Mouse (Mus musculus): Measurements from ENCODE around the gene Afap1. TPM values are rescaled to one million over a fixed set of nuclear protein-coding genes. Genes with fewer than 3 reads are reported as not detected.

The Afap1 gene
- polyA plus RNA-seq, 2 experiments = 19.5 to 20.4 TPM

DNA sequence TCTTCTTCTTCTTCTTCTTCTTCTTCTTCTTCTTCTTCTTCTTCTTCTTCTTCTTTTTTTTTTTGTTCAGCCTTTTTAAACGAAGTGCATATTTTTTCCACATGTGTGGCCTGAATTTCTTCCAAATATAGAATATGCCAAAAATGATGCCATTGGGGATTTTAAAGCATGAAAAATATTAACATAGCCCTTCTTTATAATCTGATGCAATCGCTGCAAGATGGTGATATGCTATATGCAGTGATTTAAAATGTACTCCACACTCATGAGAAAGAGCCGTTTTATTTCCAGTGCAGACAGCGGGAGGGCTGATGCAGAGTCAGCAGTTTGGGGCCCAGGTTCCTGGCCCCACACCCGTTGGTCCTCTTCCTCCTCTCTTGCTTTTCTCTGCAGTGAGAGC, 55.9 kb downstream of the Afap1 start:
- H3K27me3 ChIP-seq (ENCODE audit: control insufficient read depth, insufficient read depth, low read length) = no peaks in the 10 kb centered on the region
- no peak for TF ChIP-seq POLR2A (IDR thresholded peaks at IDR 0.05; ENCODE audit: borderline replicate concordance, extremely low read depth, insufficient read depth, insufficient read length)
- no peak overlapping the region for H3K4me2 ChIP-seq (replicated peaks; ENCODE audit: low read depth, low read length, severe bottlenecking)
- no peak overlapping the region for H3K9ac ChIP-seq (ENCODE audit: low read depth, low read length, severe bottlenecking)
- ATAC-seq (ENCODE audit: low FRiP score, low read depth) = no peak
- peaks cover 80% of the 10 kb centered on the region for H3K36me3 ChIP-seq (ENCODE audit: control insufficient read depth, insufficient read depth, low read length)
- 0 out of 2 replicates have a peak, but pooled peaks cover 5% of the 10 kb centered on the region for H3K4me1 ChIP-seq (ENCODE audit: control insufficient read depth, insufficient read depth, low read length)
- H3K9me3 ChIP-seq (ENCODE audit: control insufficient read depth, low read length) = no peaks in the 10 kb centered on the region
- DNase-seq (ENCODE audit: low spot score) = no peak
- H3K4me3 ChIP-seq (replicated peaks; ENCODE audit: low read length) = no peak overlapping the region
- WGBS = 55% methylated on average over 5 of the region's 5 CpGs
- H3K27ac ChIP-seq (replicated peaks; ENCODE audit: low read depth, low read length) = no peak overlapping the region

DNA sequence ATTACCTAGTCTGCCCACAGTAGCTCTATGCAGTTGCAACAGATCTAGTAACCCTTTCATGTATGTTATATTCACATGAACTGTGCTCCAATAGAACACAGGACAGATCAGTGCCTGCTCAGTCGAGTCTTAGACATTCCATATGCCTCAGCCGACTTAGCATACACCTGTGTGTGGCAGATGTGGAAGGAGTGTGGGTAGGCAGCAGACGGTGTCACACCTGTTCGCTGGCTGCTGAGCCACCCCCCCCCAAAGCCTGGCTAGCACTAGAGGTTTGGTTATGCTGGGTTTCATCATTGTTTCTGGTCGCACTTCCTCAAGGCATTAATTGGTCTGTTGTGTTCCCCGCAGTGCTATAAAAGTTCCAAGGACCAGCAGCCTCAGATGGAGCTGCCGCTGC, 57.4 kb downstream of the Afap1 start:
- TF ChIP-seq POLR2A (IDR thresholded peaks at IDR 0.05; ENCODE audit: borderline replicate concordance, extremely low read depth, insufficient read depth, insufficient read length) = no peak
- no peak overlapping the region for H3K4me2 ChIP-seq (replicated peaks; ENCODE audit: low read depth, low read length, severe bottlenecking)
- no peak overlapping the region for H3K9ac ChIP-seq (ENCODE audit: low read depth, low read length, severe bottlenecking)
- 42% methylated on average over 7 of the region's 7 CpGs for WGBS
- 0 out of 2 replicates have a peak, but pooled peaks cover 5% of the 10 kb centered on the region for H3K4me1 ChIP-seq (ENCODE audit: control insufficient read depth, insufficient read depth, low read length)
- peak; percentile 21; the same call in 1 of the 2 replicates for ATAC-seq (ENCODE audit: low FRiP score, low read depth)
- H3K27ac ChIP-seq (replicated peaks; ENCODE audit: low read depth, low read length) = no peak overlapping the region
- no peak overlapping the region for H3K4me3 ChIP-seq (replicated peaks; ENCODE audit: low read length)
- peaks cover 84% of the 10 kb centered on the region for H3K36me3 ChIP-seq (ENCODE audit: control insufficient read depth, insufficient read depth, low read length)
- H3K9me3 ChIP-seq (ENCODE audit: control insufficient read depth, low read length) = no peaks in the 10 kb centered on the region
- no peaks in the 10 kb centered on the region for H3K27me3 ChIP-seq (ENCODE audit: control insufficient read depth, insufficient read depth, low read length)
- no peak for DNase-seq (ENCODE audit: low spot score)

DNA sequence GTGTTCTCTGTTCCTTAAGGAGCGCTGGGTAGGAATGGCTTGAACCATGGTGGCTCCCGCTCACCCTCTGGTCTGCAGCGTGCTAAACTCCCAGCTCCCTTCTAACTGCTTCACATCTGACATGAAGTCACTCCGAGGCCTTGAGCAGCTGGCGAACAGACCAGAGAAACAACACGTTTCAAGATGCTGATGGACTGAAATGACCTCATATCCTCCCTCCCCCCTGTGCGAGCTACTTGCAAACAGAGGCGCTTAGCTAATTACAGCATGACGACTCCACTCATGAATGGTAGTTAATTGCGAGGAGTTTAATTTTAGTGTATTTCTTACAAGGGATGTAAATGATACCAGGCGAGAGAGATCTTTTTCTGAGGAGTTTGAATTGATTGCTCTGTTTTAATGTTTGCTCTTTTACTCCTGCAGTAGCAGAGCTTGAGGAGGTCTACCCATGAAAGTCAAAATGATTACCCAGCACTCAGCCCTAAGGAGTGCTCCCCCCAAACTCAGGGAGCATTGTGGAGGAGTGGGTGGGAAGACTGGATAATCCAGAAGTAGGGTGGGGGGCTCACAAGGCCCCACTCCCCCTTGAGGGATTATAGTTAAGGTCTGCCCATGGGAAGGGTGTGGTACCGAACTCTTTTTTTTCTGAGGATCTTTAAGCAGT, 61.1 kb downstream of the Afap1 start:
- H3K4me3 ChIP-seq (replicated peaks; ENCODE audit: low read length) = no peak overlapping the region
- TF ChIP-seq POLR2A (IDR thresholded peaks at IDR 0.05; ENCODE audit: borderline replicate concordance, extremely low read depth, insufficient read depth, insufficient read length) = no peak
- H3K9me3 ChIP-seq (ENCODE audit: control insufficient read depth, low read length) = no peaks in the 10 kb centered on the region
- no peaks in the 10 kb centered on the region for H3K4me1 ChIP-seq (ENCODE audit: control insufficient read depth, insufficient read depth, low read length)
- H3K36me3 ChIP-seq (ENCODE audit: control insufficient read depth, insufficient read depth, low read length) = peaks cover 84% of the 10 kb centered on the region
- H3K9ac ChIP-seq (ENCODE audit: low read depth, low read length, severe bottlenecking) = no peak overlapping the region
- no peak overlapping the region for H3K27ac ChIP-seq (replicated peaks; ENCODE audit: low read depth, low read length)
- no peaks in the 10 kb centered on the region for H3K27me3 ChIP-seq (ENCODE audit: control insufficient read depth, insufficient read depth, low read length)
- ATAC-seq (ENCODE audit: low FRiP score, low read depth) = peak; percentile 29; the same call in 1 of the 2 replicates
- DNase-seq (ENCODE audit: low spot score) = no peak
- H3K4me2 ChIP-seq (replicated peaks; ENCODE audit: low read depth, low read length, severe bottlenecking) = no peak overlapping the region
- WGBS = 44% methylated on average over 12 of the region's 12 CpGs

GRCm38 (mm10) chr5:35956268-35956667, 63.1 kb downstream of the Afap1 start:
- no peak overlapping the region for H3K27ac ChIP-seq (replicated peaks; ENCODE audit: low read depth, low read length)
- DNase-seq (ENCODE audit: low spot score) (no peak), ATAC-seq (ENCODE audit: low FRiP score, low read depth) (no peak)
- no peaks in the 10 kb centered on the region for H3K9me3 ChIP-seq (ENCODE audit: control insufficient read depth, low read length)
- TF ChIP-seq POLR2A (IDR thresholded peaks at IDR 0.05; ENCODE audit: borderline replicate concordance, extremely low read depth, insufficient read depth, insufficient read length) = no peak
- H3K36me3 ChIP-seq (ENCODE audit: control insufficient read depth, insufficient read depth, low read length) = peaks cover 82% of the 10 kb centered on the region
- no peaks in the 10 kb centered on the region for H3K27me3 ChIP-seq (ENCODE audit: control insufficient read depth, insufficient read depth, low read length)
- no peaks in the 10 kb centered on the region; the same call in 1 of the 2 replicates for H3K4me1 ChIP-seq (ENCODE audit: control insufficient read depth, insufficient read depth, low read length)
- no peak overlapping the region for H3K4me3 ChIP-seq (replicated peaks; ENCODE audit: low read length)
- H3K9ac ChIP-seq (ENCODE audit: low read depth, low read length, severe bottlenecking) = no peak overlapping the region
- H3K4me2 ChIP-seq (replicated peaks; ENCODE audit: low read depth, low read length, severe bottlenecking) = no peak overlapping the region
- WGBS = 83% methylated on average over 1 of the region's 1 CpGs

DNA sequence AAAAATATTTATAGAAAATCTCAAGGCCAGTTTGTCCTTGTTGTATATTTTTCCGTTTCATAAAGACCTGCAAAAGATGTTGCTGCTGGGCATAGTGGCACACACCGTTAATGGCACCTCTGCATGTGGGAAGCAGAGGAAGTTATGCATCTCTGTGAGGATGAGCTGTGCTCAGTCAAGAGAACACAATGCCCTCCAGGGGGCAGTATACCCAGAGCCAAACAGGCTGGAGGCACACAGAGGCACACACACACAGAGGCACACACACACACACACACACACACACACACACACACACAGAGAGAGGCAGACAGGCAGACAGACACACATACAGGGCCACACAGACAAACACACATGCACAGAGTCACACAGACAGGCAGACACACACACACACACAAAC, 65.6 kb downstream of the Afap1 start:
- ATAC-seq (ENCODE audit: low FRiP score, low read depth) = no peak
- DNase-seq (ENCODE audit: low spot score) = no peak
- no peak overlapping the region for H3K27ac ChIP-seq (replicated peaks; ENCODE audit: low read depth, low read length)
- no peaks in the 10 kb centered on the region; the same call in 1 of the 2 replicates for H3K4me1 ChIP-seq (ENCODE audit: control insufficient read depth, insufficient read depth, low read length)
- H3K4me2 ChIP-seq (replicated peaks; ENCODE audit: low read depth, low read length, severe bottlenecking) = no peak overlapping the region
- H3K9ac ChIP-seq (ENCODE audit: low read depth, low read length, severe bottlenecking) = no peak overlapping the region
- H3K9me3 ChIP-seq (ENCODE audit: control insufficient read depth, low read length) = no peaks in the 10 kb centered on the region
- no peak for TF ChIP-seq POLR2A (IDR thresholded peaks at IDR 0.05; ENCODE audit: borderline replicate concordance, extremely low read depth, insufficient read depth, insufficient read length)
- WGBS = 87% methylated on average over 2 of the region's 2 CpGs
- H3K36me3 ChIP-seq (ENCODE audit: control insufficient read depth, insufficient read depth, low read length) = peaks cover 80% of the 10 kb centered on the region
- H3K4me3 ChIP-seq (replicated peaks; ENCODE audit: low read length) = no peak overlapping the region
- no peaks in the 10 kb centered on the region for H3K27me3 ChIP-seq (ENCODE audit: control insufficient read depth, insufficient read depth, low read length)
